ENCODE assay signal across 8 mouse cellular contexts in genomic region chr5:137788171-137788570, GRCm38 (mm10). TPM values are rescaled to one million over a fixed set of nuclear protein-coding genes. Genes with fewer than 3 reads are reported as not detected.
DNase-seq lines count a peak whose midpoint lies in the region; ATAC-seq and TF ChIP-seq lines count a peak whose summit lies in the region.

No protein-coding gene starts in this region.

- TF ChIP-seq EP300 in liver, postnatal 0 days (IDR thresholded peaks at IDR 0.05; ENCODE audit: low read depth): no peak

- no peak overlapping the region for H3K9ac ChIP-seq in hindbrain, embryonic 14.5 days
- no peak overlapping the region for H3K9ac ChIP-seq in liver, postnatal 0 days (replicated peaks)

- H3K4me1 ChIP-seq in heart, embryonic 10.5 days: peaks cover 23% of the 10 kb centered on the region
- H3K4me1 ChIP-seq in hindbrain, embryonic 14.5 days (replicated peaks; ENCODE audit: control insufficient read depth, insufficient read depth, low read length): peaks cover 21% of the 10 kb centered on the region
- peaks cover 23% of the 10 kb centered on the region for H3K4me1 ChIP-seq in liver, postnatal 0 days (ENCODE audit: insufficient read depth)

- H3K27ac ChIP-seq in heart, embryonic 10.5 days: peak overlapping the region; percentile 98; the same call in 1 of the 2 replicates
- H3K27ac ChIP-seq in hindbrain, embryonic 14.5 days: no peak overlapping the region
- no peak overlapping the region for H3K27ac ChIP-seq in liver, postnatal 0 days (ENCODE audit: low read depth)

- no peak for TF ChIP-seq CTCF in liver, postnatal 0 days (IDR thresholded peaks at IDR 0.05; ENCODE audit: low read depth)

- peaks cover 20% of the 10 kb centered on the region for H3K36me3 ChIP-seq in heart, embryonic 10.5 days
- peaks cover 14% of the 10 kb centered on the region for H3K36me3 ChIP-seq in hindbrain, embryonic 14.5 days (replicated peaks; ENCODE audit: control insufficient read depth, insufficient read depth)
- peaks cover 13% of the 10 kb centered on the region for H3K36me3 ChIP-seq in liver, postnatal 0 days (replicated peaks; ENCODE audit: insufficient read depth, low read length)

- ATAC-seq in hindbrain, embryonic 14.5 days (ENCODE audit: low FRiP score): no peak
- ATAC-seq in liver, postnatal 0 days: no peak

- H3K27me3 ChIP-seq in heart, embryonic 10.5 days (ENCODE audit: insufficient read depth, poor library complexity, severe bottlenecking): peaks cover 4% of the 10 kb centered on the region; the same call in 1 of the 2 replicates
- no peaks in the 10 kb centered on the region for H3K27me3 ChIP-seq in hindbrain, embryonic 14.5 days (ENCODE audit: control insufficient read depth, insufficient read depth, low read length)
- no peaks in the 10 kb centered on the region for H3K27me3 ChIP-seq in liver, postnatal 0 days (ENCODE audit: insufficient read depth, low read length)

- H3K4me3 ChIP-seq in heart, embryonic 10.5 days: peak overlapping the region; percentile 89
- H3K4me3 ChIP-seq in hindbrain, embryonic 14.5 days (replicated peaks; ENCODE audit: low read length): peak overlapping the region; percentile 71
- peak overlapping the region; percentile 73; the same call in 1 of the 2 replicates for H3K4me3 ChIP-seq in liver, postnatal 0 days (ENCODE audit: low read depth, low read length)

- WGBS in heart, embryonic 10.5 days: 66% methylated on average over 24 of the region's 24 CpGs
- 75% methylated on average over 24 of the region's 24 CpGs for WGBS in hindbrain, embryonic 14.5 days
- 74% methylated on average over 24 of the region's 24 CpGs for WGBS in liver, postnatal 0 days (ENCODE audit: insufficient replicate concordance)

- no peaks in the 10 kb centered on the region for H3K9me3 ChIP-seq in heart, embryonic 10.5 days
- H3K9me3 ChIP-seq in hindbrain, embryonic 14.5 days (ENCODE audit: control insufficient read depth, low read length): no peaks in the 10 kb centered on the region
- no peaks in the 10 kb centered on the region for H3K9me3 ChIP-seq in liver, postnatal 0 days (ENCODE audit: low read length)

- H3K4me2 ChIP-seq in hindbrain, embryonic 14.5 days (replicated peaks): peak overlapping the region; percentile 71
- H3K4me2 ChIP-seq in liver, postnatal 0 days (ENCODE audit: low read depth, low read length): peak overlapping the region; percentile 75

- DNase-seq in heart, embryonic 10.5 days (ENCODE audit: low spot score): no peak
- no peak for DNase-seq in heart, adult 9 months (ENCODE audit: low spot score in 2 of 2)
- peak; percentile 13 for DNase-seq in urinary bladder, postnatal 14 days (ENCODE audit: low spot score)
- DNase-seq in urinary bladder, adult 18-20 months (ENCODE audit: low spot score in 2 of 2): no peak
- DNase-seq in hindbrain, embryonic 14.5 days (ENCODE audit: low spot score): no peak
- peak; percentile 29 for DNase-seq in liver, postnatal 0 days
- DNase-seq in testis, postnatal 14 days (ENCODE audit: low spot score): peak; percentile 72
- no peak for DNase-seq in urinary bladder, postnatal 36 days (ENCODE audit: low spot score in 2 of 2)

RNA-seq across cellular contexts. Expression of gene Zcwpw1, which starts 0.6 kb away (rescaled TPM):
- 10.0 and 12.5 TPM in 2 replicates for polyA plus RNA-seq in heart, embryonic 10.5 days (2016; fragmentation: Nextera tagmentation; extraction: Ambion mirVana)
- 7.9 and 8.3 TPM in 2 replicates for polyA plus RNA-seq in hindbrain, embryonic 14.5 days (2014; fragmentation: Nextera tagmentation; extraction: Ambion mirVana)
- 1.5 and 1.9 TPM in 2 replicates for polyA plus RNA-seq in liver, postnatal 0 days (2015; fragmentation: Nextera tagmentation; extraction: Ambion mirVana)

RNA-seq across cellular contexts. Expression of gene Mepce, which starts 0.7 kb away (rescaled TPM):
- 7.1 and 10.4 TPM in 2 replicates for polyA plus RNA-seq in heart, embryonic 10.5 days (2016; fragmentation: Nextera tagmentation; extraction: Ambion mirVana)
- polyA plus RNA-seq in hindbrain, embryonic 14.5 days (2014; fragmentation: Nextera tagmentation; extraction: Ambion mirVana): 11.0 and 11.7 TPM in 2 replicates
- 4.7 and 5.0 TPM in 2 replicates for polyA plus RNA-seq in liver, postnatal 0 days (2015; fragmentation: Nextera tagmentation; extraction: Ambion mirVana)

RNA-seq across cellular contexts. Expression of gene Ppp1r35, which starts 9.5 kb away (rescaled TPM):
- 31.3 and 49.2 TPM in 2 replicates for polyA plus RNA-seq in heart, embryonic 10.5 days (2016; fragmentation: Nextera tagmentation; extraction: Ambion mirVana)
- polyA plus RNA-seq in hindbrain, embryonic 14.5 days (2014; fragmentation: Nextera tagmentation; extraction: Ambion mirVana): 51.1 and 58.7 TPM in 2 replicates
- 13.4 and 18.1 TPM in 2 replicates for polyA plus RNA-seq in liver, postnatal 0 days (2015; fragmentation: Nextera tagmentation; extraction: Ambion mirVana)

RNA-seq across cellular contexts. Expression of gene Tsc22d4, which starts 42.6 kb away (rescaled TPM):
- polyA plus RNA-seq in heart, embryonic 10.5 days (2016; fragmentation: Nextera tagmentation; extraction: Ambion mirVana): 147 and 165 TPM in 2 replicates
- 67.6 and 72.8 TPM in 2 replicates for polyA plus RNA-seq in hindbrain, embryonic 14.5 days (2014; fragmentation: Nextera tagmentation; extraction: Ambion mirVana)
- 65.3 and 65.9 TPM in 2 replicates for polyA plus RNA-seq in liver, postnatal 0 days (2015; fragmentation: Nextera tagmentation; extraction: Ambion mirVana)

RNA-seq across cellular contexts. Expression of gene Nyap1, which starts 46.8 kb away (rescaled TPM):
- 1.4 TPM in 2 replicates for polyA plus RNA-seq in heart, embryonic 10.5 days (2016; fragmentation: Nextera tagmentation; extraction: Ambion mirVana)
- 14.2 and 18.8 TPM in 2 replicates for polyA plus RNA-seq in hindbrain, embryonic 14.5 days (2014; fragmentation: Nextera tagmentation; extraction: Ambion mirVana)
- polyA plus RNA-seq in liver, postnatal 0 days (2015; fragmentation: Nextera tagmentation; extraction: Ambion mirVana): 0.11 and 0.18 TPM in 2 replicates

Comparison
In these comparisons a context has a peak if more than half of its experiments do, and no peak if none do; other contexts are left out.
1. DNase-seq: peak in urinary bladder, postnatal 14 days (single experiment), liver, postnatal 0 days (single experiment) and testis, postnatal 14 days (single experiment); none in heart, embryonic 10.5 days (single experiment), heart, adult 9 months (0 of 2), urinary bladder, adult 18-20 months (0 of 2), hindbrain, embryonic 14.5 days (single experiment) and urinary bladder, postnatal 36 days (0 of 2).
2. Peak in every context shown above with its lines, with median percentiles within 50 percentile points of each other: H3K4me3 ChIP-seq.